Mouse (Mus musculus): Measurements from ENCODE around the gene Pprc1.

GRCm38 (mm10) chr19:46044271-46044992 lies at the start of gene Pprc1:
- TF ChIP-seq POLR2A (IDR thresholded peaks at IDR 0.05; ENCODE audit: low read depth, low read length), result no peak
- TF ChIP-seq CTCF (IDR thresholded peaks at IDR 0.05; ENCODE audit: extremely low read depth, insufficient read length, insufficient replicate concordance, low read depth, low read length), result no peak
